13 mouse cellular contexts compared by ENCODE assay signal in the genomic region with DNA sequence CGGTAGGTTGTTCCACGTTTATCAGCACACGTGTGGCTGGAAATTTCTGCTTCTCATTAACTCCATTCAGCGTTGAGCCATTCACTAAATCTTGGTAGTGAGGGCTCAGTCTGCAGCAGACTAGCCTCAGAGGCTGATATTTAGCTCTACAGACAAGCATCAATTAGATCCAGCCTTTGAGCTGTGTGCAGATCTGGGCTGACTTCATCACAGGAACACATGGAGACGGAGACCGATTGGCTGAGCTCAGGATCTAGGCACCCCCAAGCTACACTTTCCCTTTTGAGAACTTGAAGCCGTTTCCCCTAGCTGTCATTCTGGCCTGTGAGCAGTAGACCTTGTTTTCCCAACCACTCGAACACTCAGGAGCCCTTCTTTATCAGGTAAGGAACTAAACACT. TPM values are rescaled to one million over a fixed set of nuclear protein-coding genes. Genes with fewer than 3 reads are reported as not detected.
DNase-seq lines count a peak whose midpoint lies in the region; ATAC-seq lines count a peak whose summit lies in the region.
"Had no signal": no experiment of that assay in that cellular context is flagged by ENCODE, and none has a peak within 500 bp of the region (broad histone marks: within the 10 kb centered on the region; RNA-seq: fewer than 3 reads in every experiment).

No protein-coding gene starts in this region.

- WGBS in heart, embryonic 16.5 days, result 45% methylated on average over 8 of the region's 8 CpGs
- WGBS in midbrain, embryonic 11.5 days, result 76% methylated on average over 8 of the region's 8 CpGs
- 82% methylated on average over 8 of the region's 8 CpGs for WGBS in midbrain, embryonic 10.5 days

- no peak overlapping the region for H3K4me3 ChIP-seq in heart, embryonic 16.5 days (ENCODE audit: low read length)
- no peak overlapping the region for H3K4me3 ChIP-seq in midbrain, embryonic 11.5 days (ENCODE audit: low read depth, low read length)
- H3K4me3 ChIP-seq in midbrain, embryonic 10.5 days, result no peak overlapping the region

- DNase-seq in heart, adult 18-20 months, result no peak
- peak; percentile 49 for DNase-seq in midbrain, embryonic 11.5 days (ENCODE audit: low spot score, missing footprints)
- no peak for DNase-seq in midbrain, embryonic 10.5 days (ENCODE audit: low spot score)
- DNase-seq in induced T-regulatory cell, adult 2 months (ENCODE audit: low read depth), result peak; percentile 75
- peak; percentile 53 for DNase-seq in naive thymus-derived CD4-positive, alpha-beta T cell, adult 2 months (ENCODE audit: low read depth)
- no peak for DNase-seq in urinary bladder, postnatal 4 days (ENCODE audit: low spot score in 2 of 2)
- DNase-seq in right cerebral cortex, postnatal 4 days, result no peak
- DNase-seq: cerebellum, postnatal 10 days; gastrocnemius, postnatal 25 days; layer of hippocampus, postnatal 36 days had no signal

- no peaks in the 10 kb centered on the region for H3K36me3 ChIP-seq in heart, embryonic 16.5 days (ENCODE audit: control insufficient read depth, insufficient read depth)
- H3K36me3 ChIP-seq in midbrain, embryonic 11.5 days (ENCODE audit: control insufficient read depth, insufficient read depth, low read length), result no peaks in the 10 kb centered on the region
- no peaks in the 10 kb centered on the region for H3K36me3 ChIP-seq in midbrain, embryonic 10.5 days

- no peaks in the 10 kb centered on the region for H3K27me3 ChIP-seq in heart, embryonic 16.5 days (ENCODE audit: control insufficient read depth, insufficient read depth, low read length)
- no peaks in the 10 kb centered on the region for H3K27me3 ChIP-seq in midbrain, embryonic 11.5 days (ENCODE audit: control insufficient read depth, insufficient read depth, low read length)
- no peaks in the 10 kb centered on the region for H3K27me3 ChIP-seq in midbrain, embryonic 10.5 days (ENCODE audit: low read depth, poor library complexity, severe bottlenecking)

- peaks cover 17% of the 10 kb centered on the region for H3K4me1 ChIP-seq in heart, embryonic 16.5 days (ENCODE audit: control insufficient read depth, insufficient read depth, low read length)
- H3K4me1 ChIP-seq in midbrain, embryonic 11.5 days (ENCODE audit: control insufficient read depth, insufficient read depth, low read length), result no peaks in the 10 kb centered on the region; the same call in 1 of the 2 replicates
- peaks cover 9% of the 10 kb centered on the region for H3K4me1 ChIP-seq in midbrain, embryonic 10.5 days

- no peak for ATAC-seq in heart, embryonic 16.5 days (replicated peaks; ENCODE audit: extremely low read depth, insufficient read depth, low FRiP score)
- no peak for ATAC-seq in midbrain, embryonic 11.5 days (ENCODE audit: low FRiP score)
- ATAC-seq: hindbrain, postnatal 0 days had no signal

- H3K4me2 ChIP-seq in heart, embryonic 16.5 days (ENCODE audit: low read depth, low read length), result peak overlapping the region; percentile 33
- no peak overlapping the region for H3K4me2 ChIP-seq in midbrain, embryonic 11.5 days

- H3K27ac ChIP-seq in heart, embryonic 16.5 days (ENCODE audit: low read length), result peak overlapping the region; percentile 81
- no peak overlapping the region for H3K27ac ChIP-seq in midbrain, embryonic 11.5 days (ENCODE audit: low read depth, low read length)
- no peak overlapping the region for H3K27ac ChIP-seq in midbrain, embryonic 10.5 days (replicated peaks)
- H3K27ac ChIP-seq: hindbrain, postnatal 0 days had no signal

- H3K9me3 ChIP-seq in heart, embryonic 16.5 days (replicated peaks; ENCODE audit: control insufficient read depth, low read length), result no peaks in the 10 kb centered on the region
- H3K9me3 ChIP-seq in midbrain, embryonic 11.5 days (ENCODE audit: control insufficient read depth, low read length), result no peaks in the 10 kb centered on the region
- no peaks in the 10 kb centered on the region for H3K9me3 ChIP-seq in midbrain, embryonic 10.5 days (replicated peaks)

- no peak overlapping the region; the same call in 1 of the 2 replicates for H3K9ac ChIP-seq in heart, embryonic 16.5 days (ENCODE audit: low read length)
- no peak overlapping the region for H3K9ac ChIP-seq in midbrain, embryonic 11.5 days (ENCODE audit: low read length)

RNA-seq across cellular contexts. Expression of a gene that starts 34.5 kb away (rescaled TPM):
- polyA plus RNA-seq in heart, embryonic 16.5 days (2015; fragmentation: Nextera tagmentation; extraction: Ambion mirVana), result 20.1 and 23.4 TPM in 2 replicates
- 10 to 100 TPM; 17.1 to 19.3 TPM for total RNA-seq in heart, adult 18-20 months (2021)
- polyA plus RNA-seq in midbrain, embryonic 11.5 days (2014; fragmentation: Nextera tagmentation; extraction: Ambion mirVana), result 12.6 and 12.8 TPM in 2 replicates
- 13.9 and 17.6 TPM in 2 replicates for polyA plus RNA-seq in midbrain, embryonic 10.5 days (2016; fragmentation: Nextera tagmentation; extraction: Ambion mirVana)
- polyA plus RNA-seq: C2C12 had no signal

Comparison
In these comparisons a context has a peak if more than half of its experiments do, and no peak if none do; other contexts are left out.
1. DNase-seq: peak in midbrain, embryonic 11.5 days (single experiment), induced T-regulatory cell, adult 2 months (single experiment) and naive thymus-derived CD4-positive, alpha-beta T cell, adult 2 months (single experiment); none in heart, adult 18-20 months (0 of 2), midbrain, embryonic 10.5 days (single experiment), urinary bladder, postnatal 4 days (0 of 2) and right cerebral cortex, postnatal 4 days (single experiment).